Mouse (Mus musculus): ENCODE data around the gene Gbp6. TPM values are rescaled to one million over a fixed set of nuclear protein-coding genes. Genes with fewer than 3 reads are reported as not detected.
"Not testable (repeated sequence)": the region's sequence is repeated elsewhere in the genome, so short reads cannot be mapped to it uniquely, and the experiment has no call there.

The Gbp6 gene
- polyA plus RNA-seq, 1 experiment from 2014 or later: 0.09 TPM

DNA sequence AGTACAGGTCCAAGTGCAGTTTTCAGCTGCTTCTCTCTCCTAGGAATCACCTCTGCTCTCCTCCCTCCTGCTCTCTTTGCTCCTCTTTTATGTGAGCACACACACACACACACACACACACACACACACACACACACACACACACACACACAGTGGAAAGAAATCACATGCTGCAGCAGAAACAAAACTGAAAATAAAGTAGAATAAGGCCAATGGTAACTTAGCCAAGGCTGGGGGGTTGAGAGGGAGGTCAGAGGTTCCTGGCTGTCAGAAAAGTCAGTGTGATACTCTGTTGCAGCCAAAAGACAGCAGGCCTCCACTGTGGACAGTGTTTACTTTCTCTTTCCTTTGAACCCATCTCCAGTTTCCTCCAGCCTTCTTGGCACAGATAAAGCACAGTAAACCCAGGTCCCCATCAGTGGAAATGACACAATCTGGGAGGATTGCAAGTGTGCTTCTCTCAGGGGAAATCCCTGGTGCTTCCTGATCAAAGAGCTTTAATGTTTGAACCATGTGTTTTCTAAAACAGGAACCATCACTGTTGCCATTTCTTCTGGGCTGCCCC lies 53.9 kb downstream of the Gbp6 start, which contains the start of gene Gbp10:
TSS of gene Gbp10 (minus strand) at position 51 of the 565 bp plus-strand sequence.
- not testable (repeated sequence) for ATAC-seq (ENCODE audit: insufficient number of reproducible peaks, low FRiP score, low TSS enrichment, low read depth); H3K4me1 ChIP-seq (ENCODE audit: control insufficient read depth, insufficient read depth, low read length); H3K36me3 ChIP-seq (ENCODE audit: control insufficient read depth, insufficient read depth, low read length); H3K9me3 ChIP-seq (ENCODE audit: control insufficient read depth, low read length); H3K4me3 ChIP-seq (ENCODE audit: low read depth, low read length); H3K4me2 ChIP-seq (ENCODE audit: low read depth, severe bottlenecking); DNase-seq (ENCODE audit: low spot score); H3K27ac ChIP-seq (replicated peaks; ENCODE audit: low read depth, low read length); H3K9ac ChIP-seq (ENCODE audit: low read length); H3K27me3 ChIP-seq (ENCODE audit: control insufficient read depth, insufficient read depth, low read length)

DNA sequence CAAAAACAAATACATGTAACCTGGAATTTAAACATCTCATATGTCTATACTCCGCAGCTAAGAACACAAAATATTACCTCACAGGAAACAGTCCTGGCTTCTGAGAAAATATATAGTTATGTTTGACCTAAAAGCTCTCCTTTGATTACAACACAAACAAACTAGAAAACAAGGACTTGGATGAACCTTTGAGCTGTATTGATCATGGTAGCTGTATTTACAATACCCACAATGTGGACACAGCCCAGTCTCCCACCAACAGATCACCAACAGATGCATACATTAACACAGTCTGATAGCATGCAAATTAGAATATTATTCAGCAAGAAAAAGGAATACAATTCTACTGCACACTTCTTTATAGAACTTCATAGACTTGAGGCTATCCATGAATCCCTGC lies 55.1 kb downstream of the Gbp6 start:
- not testable (repeated sequence) for H3K27ac ChIP-seq (replicated peaks; ENCODE audit: low read depth, low read length); DNase-seq (ENCODE audit: low spot score); H3K4me2 ChIP-seq (ENCODE audit: low read depth, severe bottlenecking); H3K36me3 ChIP-seq (ENCODE audit: control insufficient read depth, insufficient read depth, low read length); H3K4me3 ChIP-seq (ENCODE audit: low read depth, low read length); H3K9me3 ChIP-seq (ENCODE audit: control insufficient read depth, low read length); H3K27me3 ChIP-seq (ENCODE audit: control insufficient read depth, insufficient read depth, low read length); H3K4me1 ChIP-seq (ENCODE audit: control insufficient read depth, insufficient read depth, low read length); H3K9ac ChIP-seq (ENCODE audit: low read length); ATAC-seq (ENCODE audit: insufficient number of reproducible peaks, low FRiP score, low TSS enrichment, low read depth)
- WGBS: 89% methylated on average over 1 of the region's 1 CpGs

GRCm38 (mm10) chr5:105236040-105236439 lies 57.5 kb downstream of the Gbp6 start:
- H3K36me3 ChIP-seq (ENCODE audit: control insufficient read depth, insufficient read depth, low read length); H3K9me3 ChIP-seq (ENCODE audit: control insufficient read depth, low read length); H3K27me3 ChIP-seq (ENCODE audit: control insufficient read depth, insufficient read depth, low read length); H3K9ac ChIP-seq (ENCODE audit: low read length); H3K27ac ChIP-seq (replicated peaks; ENCODE audit: low read depth, low read length); H3K4me3 ChIP-seq (ENCODE audit: low read depth, low read length); ATAC-seq (ENCODE audit: insufficient number of reproducible peaks, low FRiP score, low TSS enrichment, low read depth); H3K4me1 ChIP-seq (ENCODE audit: control insufficient read depth, insufficient read depth, low read length); H3K4me2 ChIP-seq (ENCODE audit: low read depth, severe bottlenecking); DNase-seq (ENCODE audit: low spot score): not testable (repeated sequence)
- 81% methylated on average over 3 of the region's 3 CpGs for WGBS

Other genes with a start within 250 kb of the Gbp6 start
- gene Gbp9, start 154.2 kb downstream of the Gbp6 start, polyA plus RNA-seq (2014; fragmentation: Nextera tagmentation; extraction: Ambion mirVana): 1.7 and 2.1 TPM in 2 replicates
- gene Gbp8, start 154.2 kb downstream of the Gbp6 start, polyA plus RNA-seq (2014; fragmentation: Nextera tagmentation; extraction: Ambion mirVana): not detected in 2 replicates
- 0.10 and 0.21 TPM in 2 replicates for gene Gbp4, start 154.1 kb downstream of the Gbp6 start, polyA plus RNA-seq (2014; fragmentation: Nextera tagmentation; extraction: Ambion mirVana)
- gene Gbp10, start 54.2 kb downstream of the Gbp6 start, polyA plus RNA-seq (2014; fragmentation: Nextera tagmentation; extraction: Ambion mirVana): not detected in 2 replicates
- gene Gm43302, start within 50 bp of the Gbp6 start, polyA plus RNA-seq (2014; fragmentation: Nextera tagmentation; extraction: Ambion mirVana): not detected in 2 replicates
- gene Lrrc8b, start 122.1 kb upstream of the Gbp6 start, polyA plus RNA-seq (2014; fragmentation: Nextera tagmentation; extraction: Ambion mirVana): 5.9 and 6.2 TPM in 2 replicates
- 14.9 TPM in 2 replicates for gene Lrrc8c, start 225.7 kb upstream of the Gbp6 start, polyA plus RNA-seq (2014; fragmentation: Nextera tagmentation; extraction: Ambion mirVana)

Measured in limb, embryonic 11.5 days (tissue).